Mouse (Mus musculus): Measurements from ENCODE around the gene Atp1a4. TPM values are rescaled to one million over a fixed set of nuclear protein-coding genes. Genes with fewer than 3 reads are reported as not detected.

The Atp1a4 gene
- polyA plus RNA-seq, 1 experiment from 2014 or later, result not detected

- 50% methylated on average over 15 of the region's 15 CpGs for WGBS
- Histone ChIP-seq H3K9me3 (replicated peaks; ENCODE audit: control insufficient read depth, low read length, poor library complexity, severe bottlenecking) (no peaks in the 10 kb centered on the region), H3K9ac (ENCODE audit: low read depth, low read length) (no peak overlapping the region), H3K27me3 (ENCODE audit: control insufficient read depth, insufficient read depth, low read depth, low read length) (no peaks in the 10 kb centered on the region), H3K27ac (ENCODE audit: low read length) (no peak overlapping the region), H3K4me2 (ENCODE audit: low read length) (no peak overlapping the region), H3K4me1 (ENCODE audit: control insufficient read depth, insufficient read depth, low read length) (peaks cover 17% of the 10 kb centered on the region), H3K4me3 (ENCODE audit: low read depth, low read length) (no peak overlapping the region), H3K36me3 (ENCODE audit: control insufficient read depth, insufficient read depth, low read length) (no peaks in the 10 kb centered on the region)
- ATAC-seq, result no peak
Measured at GRCm38 (mm10) chr1:172218164-172218910, 39.9 kb downstream of the Atp1a4 start.

- 4% methylated on average over 5 of the region's 5 CpGs for WGBS
- Histone ChIP-seq H3K27me3 (ENCODE audit: control insufficient read depth, insufficient read depth, low read depth, low read length) (no peaks in the 10 kb centered on the region), H3K9ac (ENCODE audit: low read depth, low read length) (no peak overlapping the region), H3K4me1 (ENCODE audit: control insufficient read depth, insufficient read depth, low read length) (peaks cover 15% of the 10 kb centered on the region), H3K4me3 (ENCODE audit: low read depth, low read length) (0 out of 2 replicates have a peak overlapping the region, but pooled peaks have one; percentile 7), H3K4me2 (ENCODE audit: low read length) (peak overlapping the region; percentile 39), H3K9me3 (replicated peaks; ENCODE audit: control insufficient read depth, low read length, poor library complexity, severe bottlenecking) (no peaks in the 10 kb centered on the region), H3K36me3 (ENCODE audit: control insufficient read depth, insufficient read depth, low read length) (no peaks in the 10 kb centered on the region), H3K27ac (ENCODE audit: low read length) (peak overlapping the region; percentile 54; the same call in 1 of the 2 replicates)
- ATAC-seq, result peak; percentile 43
Measured at GRCm38 (mm10) chr1:172217148-172217547, 41.1 kb downstream of the Atp1a4 start.

- no peak overlapping the region for H3K4me3 ChIP-seq (ENCODE audit: low read depth, low read length)
- H3K36me3 ChIP-seq (ENCODE audit: control insufficient read depth, insufficient read depth, low read length), result no peaks in the 10 kb centered on the region
- 66% methylated on average over 3 of the region's 3 CpGs for WGBS
- H3K4me1 ChIP-seq (ENCODE audit: control insufficient read depth, insufficient read depth, low read length), result peaks cover 8% of the 10 kb centered on the region
- no peak overlapping the region for H3K27ac ChIP-seq (ENCODE audit: low read length)
- no peak overlapping the region for H3K9ac ChIP-seq (ENCODE audit: low read depth, low read length)
- no peaks in the 10 kb centered on the region for H3K27me3 ChIP-seq (ENCODE audit: control insufficient read depth, insufficient read depth, low read depth, low read length)
- no peak overlapping the region for H3K4me2 ChIP-seq (ENCODE audit: low read length)
- H3K9me3 ChIP-seq (replicated peaks; ENCODE audit: control insufficient read depth, low read length, poor library complexity, severe bottlenecking), result no peaks in the 10 kb centered on the region
- ATAC-seq, result no peak
Measured at GRCm38 (mm10) chr1:172214748-172215147, 43.5 kb downstream of the Atp1a4 start.

- ATAC-seq, result no peak
- WGBS, result 34% methylated on average over 4 of the region's 4 CpGs
- no peak overlapping the region for H3K27ac ChIP-seq (ENCODE audit: low read length)
Measured at GRCm38 (mm10) chr1:172213771-172214170, 44.4 kb downstream of the Atp1a4 start.

GRCm38 (mm10) chr1:172212776-172213175 is 45.4 kb downstream of the Atp1a4 start:
- no peak for ATAC-seq
- no peaks in the 10 kb centered on the region for H3K27me3 ChIP-seq (ENCODE audit: control insufficient read depth, insufficient read depth, low read depth, low read length)
- H3K9me3 ChIP-seq (replicated peaks; ENCODE audit: control insufficient read depth, low read length, poor library complexity, severe bottlenecking), result no peaks in the 10 kb centered on the region
- 45% methylated on average over 5 of the region's 5 CpGs for WGBS
- H3K4me1 ChIP-seq (ENCODE audit: control insufficient read depth, insufficient read depth, low read length), result peaks cover 7% of the 10 kb centered on the region
- no peak overlapping the region for H3K4me2 ChIP-seq (ENCODE audit: low read length)
- no peak overlapping the region for H3K27ac ChIP-seq (ENCODE audit: low read length)
- no peaks in the 10 kb centered on the region for H3K36me3 ChIP-seq (ENCODE audit: control insufficient read depth, insufficient read depth, low read length)
- H3K4me3 ChIP-seq (ENCODE audit: low read depth, low read length), result no peak overlapping the region
- H3K9ac ChIP-seq (ENCODE audit: low read depth, low read length), result no peak overlapping the region

More at GRCm38 (mm10) chr1:172213771-172214170, 44.4 kb downstream of the Atp1a4 start:
- Histone ChIP-seq H3K4me2 (ENCODE audit: low read length) (no peak overlapping the region), H3K4me3 (ENCODE audit: low read depth, low read length) (no peak overlapping the region), H3K27me3 (ENCODE audit: control insufficient read depth, insufficient read depth, low read depth, low read length) (no peaks in the 10 kb centered on the region), H3K4me1 (ENCODE audit: control insufficient read depth, insufficient read depth, low read length) (peaks cover 7% of the 10 kb centered on the region), H3K36me3 (ENCODE audit: control insufficient read depth, insufficient read depth, low read length) (no peaks in the 10 kb centered on the region), H3K9me3 (replicated peaks; ENCODE audit: control insufficient read depth, low read length, poor library complexity, severe bottlenecking) (no peaks in the 10 kb centered on the region), H3K9ac (ENCODE audit: low read depth, low read length) (no peak overlapping the region)

GRCm38 (mm10) chr1:172207111-172207584 is 51.1 kb downstream of the Atp1a4 start:
- Histone ChIP-seq H3K27me3 (ENCODE audit: control insufficient read depth, insufficient read depth, low read depth, low read length) (no peaks in the 10 kb centered on the region), H3K4me2 (ENCODE audit: low read length) (peak overlapping the region; percentile 93), H3K36me3 (ENCODE audit: control insufficient read depth, insufficient read depth, low read length) (no peaks in the 10 kb centered on the region), H3K9ac (ENCODE audit: low read depth, low read length) (peak overlapping the region; percentile 91), H3K4me1 (ENCODE audit: control insufficient read depth, insufficient read depth, low read length) (peaks cover 43% of the 10 kb centered on the region), H3K4me3 (ENCODE audit: low read depth, low read length) (peak overlapping the region; percentile 71), H3K27ac (ENCODE audit: low read length) (peak overlapping the region; percentile 96), H3K9me3 (replicated peaks; ENCODE audit: control insufficient read depth, low read length, poor library complexity, severe bottlenecking) (no peaks in the 10 kb centered on the region)
- 4% methylated on average over 7 of the region's 7 CpGs for WGBS
- ATAC-seq, result peak; percentile 5; the same call in 1 of the 2 replicates

- Histone ChIP-seq H3K36me3 (ENCODE audit: control insufficient read depth, insufficient read depth, low read length) (no peaks in the 10 kb centered on the region), H3K4me3 (ENCODE audit: low read depth, low read length) (peak within 1 kb of the TSS; percentile 71), H3K9ac (ENCODE audit: low read depth, low read length) (peak within 1 kb of the TSS; percentile 91), H3K4me1 (ENCODE audit: control insufficient read depth, insufficient read depth, low read length) (peaks cover 51% of the 10 kb centered on the region), H3K27ac (ENCODE audit: low read length) (peak within 1 kb of the TSS; percentile 96), H3K4me2 (ENCODE audit: low read length) (peak within 1 kb of the TSS; percentile 93), H3K27me3 (ENCODE audit: control insufficient read depth, insufficient read depth, low read depth, low read length) (no peaks in the 10 kb centered on the region), H3K9me3 (replicated peaks; ENCODE audit: control insufficient read depth, low read length, poor library complexity, severe bottlenecking) (no peaks in the 10 kb centered on the region)
- peak; percentile 79 for ATAC-seq
- WGBS, result 0% methylated on average over 38 of the region's 40 CpGs
Measured at GRCm38 (mm10) chr1:172206141-172206917, 51.9 kb downstream of the Atp1a4 start, which contains the start of gene Pea15a. Pea15a (minus strand) TSS chr1:172206804.

GRCm38 (mm10) chr1:172205741-172206087 is 52.5 kb downstream of the Atp1a4 start:
- no peaks in the 10 kb centered on the region for H3K36me3 ChIP-seq (ENCODE audit: control insufficient read depth, insufficient read depth, low read length)
- 2% methylated on average over 3 of the region's 3 CpGs for WGBS
- H3K27me3 ChIP-seq (ENCODE audit: control insufficient read depth, insufficient read depth, low read depth, low read length), result no peaks in the 10 kb centered on the region
- ATAC-seq, result peak; percentile 9; the same call in 1 of the 2 replicates
- H3K9ac ChIP-seq (ENCODE audit: low read depth, low read length), result peak overlapping the region; percentile 91
- peak overlapping the region; percentile 71 for H3K4me3 ChIP-seq (ENCODE audit: low read depth, low read length)
- peaks cover 57% of the 10 kb centered on the region for H3K4me1 ChIP-seq (ENCODE audit: control insufficient read depth, insufficient read depth, low read length)
- peak overlapping the region; percentile 93 for H3K4me2 ChIP-seq (ENCODE audit: low read length)
- H3K9me3 ChIP-seq (replicated peaks; ENCODE audit: control insufficient read depth, low read length, poor library complexity, severe bottlenecking), result no peaks in the 10 kb centered on the region
- peak overlapping the region; percentile 96 for H3K27ac ChIP-seq (ENCODE audit: low read length)

All from midbrain, embryonic 16.5 days (tissue).